Mouse (Mus musculus) thymus, postnatal 14 days (tissue): Measurements from ENCODE around the gene Wscd1.
"Not testable (repeated sequence)": the region's sequence is repeated elsewhere in the genome, so short reads cannot be mapped to it uniquely, and the experiment has no call there.

Source experiments
- DNase-seq: peaks from one replicate; pipeline ENCODE4 v3.0.0; 2021

Gene Wscd1

DNA sequence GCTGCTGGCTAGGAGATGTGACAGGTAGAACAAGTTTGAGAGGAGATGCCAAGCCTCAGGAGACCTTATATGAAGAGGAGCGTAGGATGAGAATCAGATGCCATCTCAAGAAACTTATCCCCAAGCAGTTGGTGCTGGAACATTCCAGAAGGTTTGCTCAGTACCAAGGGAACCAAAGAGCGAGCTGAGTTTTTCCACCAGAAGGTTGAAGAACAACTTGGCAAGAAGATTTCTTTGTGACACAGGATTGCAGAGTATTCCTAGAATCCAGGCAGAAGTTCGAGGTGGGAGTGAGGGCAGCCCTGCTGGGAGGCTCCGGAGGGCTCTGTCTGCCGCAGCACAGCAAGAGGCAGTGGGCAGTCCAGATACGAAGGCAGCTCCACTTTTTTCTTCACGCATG lies 21.4 kb downstream of the Wscd1 start:
- no peak for DNase-seq

DNA sequence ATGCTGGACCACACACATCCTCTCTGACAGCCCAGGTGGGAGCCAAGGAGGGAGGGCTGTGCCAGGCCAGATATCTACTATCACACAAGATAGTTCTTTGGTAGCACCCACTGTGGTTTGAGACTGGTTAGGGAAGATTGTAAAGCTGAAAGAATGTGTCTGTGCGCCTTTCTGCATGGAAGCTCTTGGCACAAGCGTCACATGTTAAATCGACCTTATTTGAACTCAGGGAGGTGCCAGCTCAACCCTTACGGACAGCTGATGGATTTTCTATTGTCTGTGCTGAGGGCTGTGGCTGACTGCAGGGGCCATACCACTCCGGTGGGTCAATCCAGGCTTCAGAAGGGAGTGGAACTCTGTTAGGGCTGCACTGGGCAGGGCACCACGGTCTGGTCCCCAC lies 22.3 kb downstream of the Wscd1 start:
- DNase-seq = no peak

DNA sequence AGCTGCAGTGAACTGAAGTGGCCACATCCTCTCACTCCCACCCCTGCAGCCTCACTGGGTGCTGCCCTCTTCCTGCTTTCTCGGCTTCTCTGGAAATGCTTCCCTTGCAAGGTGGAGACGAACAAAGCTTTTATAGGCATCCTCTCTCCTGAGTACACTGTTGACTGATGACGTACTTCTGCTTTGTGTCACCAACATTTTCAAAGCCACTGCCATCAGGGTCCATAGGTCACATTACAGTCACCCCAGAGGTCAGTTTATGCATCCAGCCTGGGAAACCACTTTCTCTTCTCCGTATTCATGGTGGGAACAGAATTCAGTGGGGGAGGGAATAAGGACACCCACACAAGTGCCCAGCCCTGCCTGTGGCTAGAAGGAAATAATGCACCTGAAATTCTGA lies 23.1 kb downstream of the Wscd1 start:
- DNase-seq = no peak

DNA sequence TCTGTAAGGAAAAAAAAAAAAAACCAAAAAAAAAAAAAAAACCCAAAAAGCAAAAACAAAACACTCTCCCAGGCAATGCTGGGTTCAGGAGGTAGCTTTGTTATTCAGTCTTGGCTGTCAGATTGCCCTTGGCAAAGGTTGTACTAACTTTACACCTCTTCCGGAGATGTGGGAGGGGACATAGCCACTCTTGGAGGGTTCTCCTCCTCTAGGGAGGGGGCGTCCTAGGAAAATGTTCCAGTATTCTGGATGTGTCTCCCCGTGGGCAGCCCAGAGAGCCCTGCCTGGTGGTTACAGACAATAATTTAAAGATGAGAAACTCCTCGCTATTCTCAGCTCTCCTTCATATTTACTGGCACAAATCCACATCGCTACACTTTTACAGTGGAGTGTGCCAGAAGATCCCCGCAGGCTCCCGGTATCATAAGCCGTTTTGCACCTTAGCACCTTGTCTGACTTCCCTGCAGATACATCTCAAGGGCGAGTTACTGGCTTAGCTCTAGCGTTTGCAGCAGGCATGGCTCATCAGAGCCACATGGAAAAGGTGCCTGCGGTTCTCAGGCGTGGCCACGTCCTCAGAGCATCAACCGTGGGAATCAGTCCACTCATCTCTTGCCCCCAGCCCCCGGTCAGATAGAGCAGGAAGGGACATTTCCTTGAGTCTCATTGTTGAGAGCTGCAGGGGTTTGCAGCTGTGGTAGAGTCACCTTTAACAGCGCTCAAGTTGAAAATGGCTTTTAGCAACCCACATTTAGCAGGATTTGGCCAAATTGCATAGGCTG lies 24.5 kb downstream of the Wscd1 start:
- no peak for DNase-seq

DNA sequence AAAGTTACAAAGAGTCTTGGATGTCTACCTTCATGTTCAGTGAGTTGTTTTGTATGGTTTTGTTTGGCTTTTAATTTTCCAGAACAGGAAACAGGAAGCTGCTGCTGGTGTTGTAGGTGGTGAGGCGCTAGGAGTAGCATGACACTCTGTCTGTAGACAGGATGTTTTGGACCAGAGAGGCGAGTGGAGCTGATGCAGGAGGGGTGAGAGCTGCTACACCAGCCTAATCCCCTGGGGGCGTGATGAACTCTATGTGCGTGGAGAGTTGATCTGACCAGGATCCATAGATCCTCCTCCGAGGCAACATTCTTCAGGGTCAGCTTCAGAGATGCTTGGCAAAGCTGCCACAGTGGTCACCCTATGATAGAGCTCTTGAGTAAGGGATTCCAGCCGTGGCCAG lies 25.3 kb downstream of the Wscd1 start:
- DNase-seq = peak; percentile 36

DNA sequence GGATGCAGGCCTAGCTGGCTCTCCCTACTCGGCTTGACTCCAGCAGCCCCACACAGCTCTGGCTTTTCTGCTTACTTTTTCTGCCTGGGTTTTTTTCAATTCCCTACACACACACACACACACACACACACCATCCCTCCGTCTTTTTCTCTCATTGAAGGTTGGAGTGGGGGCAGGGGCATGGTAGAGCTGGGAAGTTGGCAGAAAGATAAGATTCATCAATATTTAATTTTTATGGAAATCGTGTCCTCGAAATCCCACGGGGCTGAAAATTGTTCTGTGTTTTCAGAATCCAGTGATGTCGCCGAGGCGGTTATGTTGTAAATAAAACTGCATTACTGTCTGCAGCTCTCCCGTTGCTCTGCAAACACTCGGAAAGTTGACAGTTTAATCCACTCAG lies 29.9 kb downstream of the Wscd1 start:
- DNase-seq = no peak

DNA sequence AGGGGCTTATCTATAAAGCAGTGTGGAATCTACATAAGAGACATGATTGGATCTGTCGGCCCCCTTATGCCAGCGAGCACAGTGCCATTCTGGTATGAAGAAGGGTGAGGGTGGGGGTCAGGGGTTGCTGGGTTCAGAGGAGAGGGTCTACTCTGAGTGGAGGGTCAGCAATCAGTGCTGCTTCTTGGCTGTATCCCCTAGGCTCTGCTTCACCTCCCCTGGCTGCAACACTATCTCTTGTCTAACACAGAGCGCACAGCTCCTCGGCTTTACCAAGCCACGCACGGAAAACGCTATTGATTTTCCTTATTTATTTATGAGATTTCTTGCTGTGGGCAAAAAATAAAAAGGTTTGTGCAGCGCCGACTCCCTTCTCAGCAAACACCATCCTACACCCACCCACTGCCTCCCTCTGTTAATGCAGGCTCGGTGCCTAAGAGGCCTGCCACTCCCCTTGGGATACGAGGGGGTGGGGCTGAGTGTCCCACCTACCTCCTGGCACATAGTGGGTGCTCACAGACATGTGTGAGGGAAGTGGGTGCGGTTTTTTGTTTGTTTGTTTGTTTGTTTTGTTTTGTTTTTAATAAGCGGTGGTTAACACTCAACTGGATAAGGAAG lies 32.1 kb downstream of the Wscd1 start:
- no peak for DNase-seq

DNA sequence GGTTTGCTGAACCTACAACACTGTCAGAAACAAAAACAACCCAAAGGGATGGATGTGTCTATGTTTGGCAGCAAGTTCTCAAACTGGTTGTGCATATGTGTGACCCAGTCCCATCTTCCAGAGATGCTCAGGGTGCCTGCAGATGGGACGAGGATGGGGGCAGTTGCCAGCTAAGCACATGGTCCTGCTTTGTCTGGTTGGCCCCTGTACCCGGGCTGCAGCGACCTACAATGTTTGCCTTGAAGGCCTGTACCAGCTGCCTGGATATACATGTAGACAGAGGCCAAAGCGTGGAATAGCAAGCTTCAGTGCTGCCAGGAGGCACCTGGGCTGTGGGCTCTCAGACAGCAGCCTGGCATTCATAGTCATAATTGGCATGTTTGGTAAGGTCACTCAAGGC lies 35.8 kb downstream of the Wscd1 start:
- no peak for DNase-seq

DNA sequence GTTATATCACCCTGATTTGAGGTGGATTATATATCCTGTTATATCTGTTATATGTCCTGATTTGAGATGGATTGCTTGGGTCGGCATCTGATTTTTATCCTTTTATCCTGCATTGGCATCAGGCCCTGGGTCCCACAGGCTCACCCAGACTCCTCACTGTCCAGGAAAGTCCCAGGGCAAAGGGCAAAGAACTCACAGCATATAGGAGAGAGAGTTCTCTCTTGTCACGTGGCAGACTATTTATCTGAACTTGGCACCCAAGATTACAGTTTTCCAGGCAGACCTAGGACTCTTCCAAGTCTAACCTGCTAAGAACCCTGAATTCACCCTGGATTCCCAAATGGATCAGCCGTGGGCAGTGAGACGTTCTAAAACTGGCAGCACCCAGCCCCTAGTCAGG lies 38.5 kb downstream of the Wscd1 start:
- DNase-seq = no peak

DNA sequence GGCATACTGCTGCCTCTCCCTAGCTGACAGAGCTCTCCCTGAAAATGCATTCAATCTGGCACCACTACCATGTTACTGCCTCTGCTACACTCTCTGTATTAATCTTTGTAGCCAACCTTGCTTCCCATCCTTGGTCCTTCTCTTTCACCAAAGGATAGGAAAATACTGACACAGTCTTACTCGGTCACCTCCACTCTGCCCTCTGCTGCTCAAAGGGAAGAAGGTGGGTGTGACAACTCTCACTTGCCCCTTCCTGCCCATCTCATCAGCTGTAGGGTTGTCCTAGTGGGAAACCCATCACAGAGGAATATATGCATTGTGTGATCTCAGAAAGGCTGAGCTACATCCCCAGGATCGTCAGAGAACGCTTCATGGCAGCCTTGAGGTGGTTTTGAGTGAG lies 40.5 kb downstream of the Wscd1 start:
- DNase-seq = no peak

DNA sequence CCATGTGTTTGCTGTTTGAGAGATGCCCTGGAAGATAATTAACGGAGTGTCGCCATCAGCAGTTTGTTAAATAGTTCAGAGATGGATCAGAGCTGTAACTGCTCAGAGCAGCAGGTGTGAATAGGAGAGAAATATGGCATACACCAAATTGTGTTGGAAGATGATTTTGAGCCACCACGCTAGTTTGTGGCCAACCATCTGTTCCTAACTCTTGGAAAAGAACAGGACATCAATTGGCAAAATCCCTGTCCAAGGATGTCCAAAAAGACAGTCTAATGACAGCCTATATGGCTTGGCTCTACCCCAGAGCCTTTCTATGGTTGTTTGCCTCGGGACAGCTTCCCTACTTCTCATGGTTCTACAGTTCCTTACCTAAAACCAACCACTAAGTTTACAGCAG lies 49.5 kb downstream of the Wscd1 start:
- DNase-seq = no peak

DNA sequence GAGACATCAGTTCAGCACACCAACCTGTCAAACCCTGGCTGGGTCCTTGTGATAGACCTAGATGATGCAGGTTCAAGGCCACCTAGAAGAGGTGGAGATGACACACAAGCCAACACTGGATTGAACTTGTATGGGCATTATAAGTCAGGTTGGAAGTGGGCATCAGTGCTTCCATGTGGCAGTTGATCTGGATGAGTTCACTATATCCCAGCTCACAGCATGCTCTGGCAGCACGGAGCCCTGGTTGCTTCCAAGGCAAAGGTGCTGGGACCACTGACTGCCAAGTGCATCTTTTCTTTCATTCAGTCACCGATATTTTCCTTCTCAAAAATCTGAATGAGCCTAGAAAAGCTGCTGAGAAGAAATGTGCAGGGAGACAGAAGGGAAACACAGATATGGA lies 58.8 kb downstream of the Wscd1 start:
- DNase-seq = no peak

DNA sequence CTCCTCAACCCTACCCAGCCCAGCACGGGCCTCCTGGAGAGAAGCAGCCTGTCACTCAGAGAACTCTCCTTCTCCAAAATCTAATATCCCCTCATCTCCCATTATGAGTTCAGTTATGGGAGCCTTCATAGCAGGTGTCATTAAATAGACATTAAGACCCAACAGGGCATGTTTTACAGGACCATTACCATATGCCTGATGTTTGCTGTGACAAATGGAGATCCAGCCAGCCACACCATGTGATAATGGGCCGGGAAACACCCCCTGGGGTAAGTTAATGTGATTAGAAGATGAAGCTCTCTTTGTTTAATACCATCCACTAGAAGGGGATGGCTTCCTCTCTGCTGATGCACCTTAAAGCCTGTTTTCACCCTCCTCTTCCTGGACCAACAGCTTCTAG lies 62.1 kb downstream of the Wscd1 start:
- DNase-seq = no peak

DNA sequence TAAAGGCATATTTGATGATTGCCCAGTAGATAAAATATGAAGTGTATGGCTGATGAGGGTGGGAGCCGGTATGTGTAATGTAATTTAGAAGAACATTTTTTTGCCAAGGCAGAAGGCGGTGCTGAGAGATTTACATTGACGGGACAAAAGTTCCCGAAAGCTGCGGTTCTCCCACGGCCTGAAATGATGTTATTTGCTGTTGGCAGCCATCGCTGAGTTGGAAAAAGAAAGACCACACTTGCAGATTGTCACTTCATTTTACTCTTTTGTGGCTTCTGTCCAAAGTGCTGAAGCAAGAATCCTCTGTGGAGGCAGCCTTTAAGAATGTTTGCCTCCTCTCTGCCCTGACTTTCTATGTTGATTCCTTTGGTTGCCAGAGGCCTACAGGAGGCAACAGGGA lies 63.2 kb downstream of the Wscd1 start:
- no peak for DNase-seq

DNA sequence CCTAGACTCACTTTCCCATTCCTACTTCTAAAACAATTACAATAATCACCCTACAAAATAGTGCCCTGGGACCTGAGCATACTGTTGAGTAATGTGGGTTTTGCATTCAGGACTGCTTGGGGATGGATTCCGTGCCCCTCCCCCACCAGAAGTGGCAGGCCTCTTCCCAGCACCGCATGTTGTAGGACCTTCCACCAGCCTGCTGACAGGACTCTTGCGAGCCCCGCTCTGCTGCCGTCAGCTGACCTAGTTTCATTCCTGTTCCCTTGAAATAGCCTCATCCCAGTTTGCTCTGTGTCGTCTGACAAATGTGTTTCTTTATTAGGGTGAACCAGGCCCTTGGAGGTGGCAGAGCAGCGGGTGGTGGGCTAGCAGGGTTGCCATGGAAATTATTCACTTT lies 64.8 kb downstream of the Wscd1 start:
- DNase-seq = no peak

DNA sequence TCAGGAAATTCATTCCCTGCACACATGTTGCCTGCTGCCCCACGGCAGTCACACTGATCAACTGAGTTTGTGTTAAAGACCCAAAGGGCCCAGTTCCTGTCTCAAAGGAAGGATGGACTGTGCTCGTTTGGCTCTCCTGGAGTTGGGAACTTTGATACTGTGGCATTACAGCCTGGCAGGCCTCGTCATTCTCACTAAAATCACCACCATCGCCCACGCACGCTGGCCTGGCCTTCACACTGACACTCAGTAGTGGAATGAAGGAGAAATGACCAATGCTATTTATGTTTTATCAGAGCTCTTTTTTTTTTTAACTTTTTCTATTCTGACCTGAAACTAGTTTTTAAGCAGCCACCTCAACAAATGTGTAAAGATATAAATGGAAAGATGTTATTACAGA lies 65.6 kb downstream of the Wscd1 start:
- DNase-seq = no peak

DNA sequence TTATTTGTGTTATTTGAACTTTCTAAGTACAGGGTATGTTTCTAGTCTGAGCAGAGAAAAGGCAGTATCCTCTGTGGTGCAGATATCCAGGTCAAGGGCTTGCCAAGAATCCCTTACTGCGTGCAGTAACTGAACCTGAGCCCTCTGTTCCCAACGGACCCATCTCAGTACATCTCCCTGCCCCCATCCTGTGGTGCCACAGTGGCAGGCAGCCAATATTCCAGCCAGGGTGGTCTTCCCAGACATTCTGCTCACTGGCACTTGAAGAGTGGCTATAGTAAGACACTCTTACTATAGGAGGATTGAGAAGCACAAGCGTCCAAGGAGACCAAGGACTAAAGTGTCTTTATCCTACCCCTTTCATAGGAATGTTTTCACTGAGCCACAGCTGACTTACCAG lies 67.2 kb downstream of the Wscd1 start:
- DNase-seq = no peak

DNA sequence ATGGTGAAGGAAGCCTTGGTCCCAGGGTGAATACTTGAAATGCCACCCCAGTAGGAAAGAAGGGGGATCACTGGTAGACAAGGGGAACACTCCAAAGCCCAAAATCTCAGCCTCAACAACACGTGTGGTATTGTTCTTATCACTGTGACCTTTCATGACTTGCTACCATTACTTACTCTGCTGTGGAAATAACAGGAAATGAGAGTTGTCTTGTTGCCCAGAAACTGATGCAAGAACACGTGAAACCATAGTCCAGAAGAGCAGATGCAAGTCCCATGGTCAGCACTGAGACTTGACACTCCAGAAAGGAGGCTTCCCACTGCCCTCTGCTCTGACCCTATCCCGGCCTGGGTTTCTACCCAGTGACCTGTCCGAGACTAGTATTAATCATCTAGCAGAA lies 67.6 kb downstream of the Wscd1 start:
- DNase-seq = no peak

DNA sequence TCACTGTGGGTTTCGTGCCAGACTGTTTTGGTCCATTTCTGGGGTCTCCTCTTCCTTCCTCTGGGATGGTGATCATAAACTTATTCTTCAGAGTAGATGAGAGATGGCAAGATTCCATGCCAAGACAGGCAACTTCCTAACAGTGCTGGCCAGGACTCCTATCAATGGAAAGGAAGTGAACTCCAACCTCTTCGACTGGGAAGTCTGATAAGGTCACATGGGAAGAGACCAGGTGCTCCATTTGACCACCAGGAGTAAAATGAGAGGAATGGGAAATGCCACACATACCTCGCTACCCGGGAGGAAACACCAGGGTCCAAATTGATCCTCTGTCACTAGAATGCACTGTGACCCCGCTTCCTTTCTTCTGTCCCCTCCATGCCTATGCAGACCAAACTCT lies 68.4 kb downstream of the Wscd1 start:
- no peak for DNase-seq

DNA sequence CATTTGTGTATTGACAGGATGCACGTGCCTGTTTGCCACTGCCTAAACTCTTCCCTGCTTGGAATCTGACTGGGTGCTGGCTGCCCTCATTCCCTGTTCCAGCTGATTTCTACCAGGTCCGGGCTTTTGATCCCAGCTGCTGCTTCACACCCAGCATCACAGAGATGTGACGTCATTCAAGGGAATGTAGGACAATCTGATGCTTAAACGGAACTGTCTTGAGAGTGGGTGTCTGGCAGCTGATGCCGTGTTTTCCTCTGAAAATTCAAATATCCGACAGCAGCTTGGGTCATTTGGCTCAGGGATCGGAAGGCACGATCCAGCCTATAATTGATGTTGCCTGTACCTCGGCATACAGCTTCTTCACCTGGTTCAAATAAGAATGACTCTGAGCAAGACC lies 70.2 kb downstream of the Wscd1 start:
- no peak for DNase-seq

DNA sequence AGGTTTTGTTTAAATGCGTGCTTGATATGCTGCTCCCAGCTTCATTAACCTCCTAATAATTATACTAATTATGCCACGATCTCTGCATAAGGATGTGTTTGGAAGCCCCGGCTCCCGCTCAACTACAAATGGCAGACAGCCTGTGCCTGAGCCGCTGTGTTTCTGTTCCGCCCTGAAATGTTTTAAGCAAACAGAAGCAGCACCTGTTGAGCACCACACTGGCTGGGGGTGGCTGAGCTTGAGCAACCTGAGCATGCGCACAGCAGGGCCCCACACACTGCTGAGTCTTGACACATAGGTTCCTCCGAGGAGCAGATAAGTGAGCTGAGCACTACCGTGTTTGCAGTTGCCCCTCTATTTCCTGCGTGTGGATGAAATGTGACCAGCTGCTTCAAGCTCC lies 71.1 kb downstream of the Wscd1 start:
- DNase-seq = no peak

DNA sequence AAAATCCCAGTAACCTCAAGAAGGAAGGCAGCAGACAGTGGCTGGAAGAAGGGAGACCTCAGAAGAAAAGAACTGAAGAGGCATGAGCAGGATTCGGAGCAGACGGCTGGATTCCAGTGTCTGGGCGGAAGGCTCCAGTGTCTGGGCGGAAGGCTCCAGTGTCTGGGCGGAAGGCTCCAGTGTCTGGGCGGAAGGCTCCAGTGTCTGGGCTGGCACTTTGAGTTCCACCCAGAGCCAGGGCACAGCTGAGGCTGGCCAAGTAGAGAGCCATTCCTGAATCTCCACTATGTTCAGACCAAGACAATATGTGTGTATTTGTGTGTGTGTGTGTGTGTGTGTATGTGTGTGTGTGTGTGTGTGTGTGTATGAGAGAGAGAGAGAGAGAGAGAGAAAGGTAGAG lies 71.8 kb downstream of the Wscd1 start:
- not testable (repeated sequence) for DNase-seq

DNA sequence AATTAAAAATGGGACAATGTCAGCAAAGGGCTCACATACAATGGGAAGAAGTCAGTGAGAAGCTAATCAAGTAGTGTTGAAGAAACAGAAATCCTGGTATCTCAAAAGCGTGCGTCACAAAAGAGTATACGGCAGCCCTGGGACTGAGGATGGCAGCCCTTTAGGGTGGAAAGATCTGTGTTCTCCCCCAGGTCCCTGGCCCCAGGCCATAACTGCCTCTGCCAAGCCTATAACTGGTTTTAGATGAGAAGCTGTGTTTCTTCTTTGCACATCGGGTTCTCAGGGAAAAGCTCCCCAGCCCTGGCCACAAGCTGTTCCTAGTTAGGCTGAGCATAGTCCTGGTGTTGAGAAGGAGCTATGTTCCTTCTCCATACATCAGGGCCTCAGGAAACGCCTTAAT lies 72.3 kb downstream of the Wscd1 start:
- DNase-seq = no peak

DNA sequence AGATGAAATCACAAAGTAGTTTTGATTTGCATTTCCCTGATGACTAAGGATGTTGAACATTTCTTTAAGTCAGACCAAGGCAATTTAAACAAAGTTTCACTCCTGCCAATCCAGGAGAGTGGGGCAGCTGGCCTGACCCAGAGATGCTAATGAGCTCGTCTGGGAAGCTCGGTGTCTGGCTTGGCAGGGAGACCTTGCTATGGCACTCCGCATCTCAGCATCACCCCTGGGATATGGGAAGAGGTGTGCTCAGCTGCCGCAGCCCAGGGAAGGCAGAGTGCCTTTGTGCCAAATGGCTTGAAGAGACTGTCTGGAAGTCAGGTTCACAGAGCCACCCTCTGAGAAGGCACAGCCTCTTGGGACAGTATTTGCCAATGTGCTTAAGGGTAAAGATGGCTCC lies 75.3 kb downstream of the Wscd1 start:
- no peak for DNase-seq
